Mouse (Mus musculus): ENCODE data around the gene Brms1. TPM values are rescaled to one million over a fixed set of nuclear protein-coding genes. Genes with fewer than 3 reads are reported as not detected.

The Brms1 gene
- total RNA-seq (2021) (10 to 100 TPM; 14.3 to 16.9 TPM), polyA plus RNA-seq (2012; rRNA removed) (17.0 and 18.1 TPM in 2 replicates)
- long read RNA-seq, transcript Brms1-201 (10 exons, 1,388 nt), result major isoform, 14 of 15 reads
- long read RNA-seq, partial matches to known transcripts, result 0 of 15 reads
- long read RNA-seq, other reads (novel, unspliced or antisense), result 1 of 15 reads

- intact Hi-C loops (cut with DNase I), result no loop called here
- DNase-seq, result peak; percentile 91 to 93
- Histone ChIP-seq H3K9ac (ENCODE audit: low read depth, low read length) (peak within 1 kb of the TSS; percentile 73), H3K36me3 (ENCODE audit: control insufficient read depth, insufficient read depth, low read length) (no peaks in the 10 kb centered on the region), H3K27ac (peak within 1 kb of the TSS; percentile 76), H3K27me3 (ENCODE audit: control insufficient read depth, insufficient read depth, low read length) (no peaks in the 10 kb centered on the region), H3K4me1 (ENCODE audit: control insufficient read depth, insufficient read depth, low read length) (peaks cover 12% of the 10 kb centered on the region), H3K79me2 (replicated peaks; ENCODE audit: control insufficient read depth, insufficient read depth, low read length) (no peaks in the 10 kb centered on the region), H3K4me3 (peak within 1 kb of the TSS; percentile 65)
- peak; percentile 12; the same call in 1 of the 2 replicates for TF ChIP-seq CTCF (IDR thresholded peaks at IDR 0.05)
- TF ChIP-seq EP300 (IDR thresholded peaks at IDR 0.05; ENCODE audit: insufficient read depth, low read depth, low read length), result peak; percentile 82
- TF ChIP-seq POLR2A (IDR thresholded peaks at IDR 0.05; ENCODE audit: insufficient read depth, low read depth, low read length), result peak; percentile 84
- 3% methylated on average over 40 of the region's 40 CpGs for WGBS
Measured at GRCm38 (mm10) chr19:5040862-5041523, at the start of gene Brms1. TSS of gene Brms1 (plus strand) at chr19:5041354.

- intact Hi-C loops (cut with DNase I), result no loop called here
- no peaks in the 10 kb centered on the region for H3K27me3 ChIP-seq (ENCODE audit: control insufficient read depth, insufficient read depth, low read length)
Measured at GRCm38 (mm10) chr19:4992371-4992770, 48.8 kb upstream of the Brms1 start.

GRCm38 (mm10) chr19:4992904-4993303 lies 48.2 kb upstream of the Brms1 start:
- TF ChIP-seq CTCF (IDR thresholded peaks at IDR 0.05) (peak; percentile 34), EP300 (IDR thresholded peaks at IDR 0.05; ENCODE audit: insufficient read depth, low read depth, low read length) (peak; percentile 48; the same call in 1 of the 2 replicates), POLR2A (IDR thresholded peaks at IDR 0.05; ENCODE audit: insufficient read depth, low read depth, low read length) (no peak)
- DNase-seq, result peak; percentile 63 to 85

More at GRCm38 (mm10) chr19:4992371-4992770, 48.8 kb upstream of the Brms1 start:
- H3K4me3 ChIP-seq, result no peak overlapping the region
- no peak for DNase-seq
- H3K36me3 ChIP-seq (ENCODE audit: control insufficient read depth, insufficient read depth, low read length), result no peaks in the 10 kb centered on the region; the same call in 1 of the 2 replicates
- peak overlapping the region; percentile 38; the same call in 1 of the 2 replicates for H3K27ac ChIP-seq
- H3K79me2 ChIP-seq (replicated peaks; ENCODE audit: control insufficient read depth, insufficient read depth, low read length), result no peaks in the 10 kb centered on the region
- no peak overlapping the region for H3K9ac ChIP-seq (ENCODE audit: low read depth, low read length)
- TF ChIP-seq POLR2A (IDR thresholded peaks at IDR 0.05; ENCODE audit: insufficient read depth, low read depth, low read length), result no peak
- no peak for TF ChIP-seq EP300 (IDR thresholded peaks at IDR 0.05; ENCODE audit: insufficient read depth, low read depth, low read length)
- no peak for TF ChIP-seq CTCF (IDR thresholded peaks at IDR 0.05)
- H3K4me1 ChIP-seq (ENCODE audit: control insufficient read depth, insufficient read depth, low read length), result no peaks in the 10 kb centered on the region; the same call in 1 of the 2 replicates
- 15% methylated on average over 8 of the region's 8 CpGs for WGBS

GRCm38 (mm10) chr19:4994043-4994442 lies 47.1 kb upstream of the Brms1 start:
- no peak for TF ChIP-seq EP300 (IDR thresholded peaks at IDR 0.05; ENCODE audit: insufficient read depth, low read depth, low read length)
- no peak for TF ChIP-seq CTCF (IDR thresholded peaks at IDR 0.05)
- TF ChIP-seq POLR2A (IDR thresholded peaks at IDR 0.05; ENCODE audit: insufficient read depth, low read depth, low read length), result no peak
- Histone ChIP-seq H3K9ac (ENCODE audit: low read depth, low read length) (no peak overlapping the region), H3K79me2 (replicated peaks; ENCODE audit: control insufficient read depth, insufficient read depth, low read length) (no peaks in the 10 kb centered on the region), H3K27me3 (ENCODE audit: control insufficient read depth, insufficient read depth, low read length) (no peaks in the 10 kb centered on the region), H3K4me1 (ENCODE audit: control insufficient read depth, insufficient read depth, low read length) (no peaks in the 10 kb centered on the region; the same call in 1 of the 2 replicates), H3K27ac (no peak overlapping the region), H3K36me3 (ENCODE audit: control insufficient read depth, insufficient read depth, low read length) (no peaks in the 10 kb centered on the region; the same call in 1 of the 2 replicates), H3K4me3 (no peak overlapping the region)
- 55% methylated on average over 5 of the region's 5 CpGs for WGBS
- intact Hi-C loops (cut with DNase I), result no loop called here
- DNase-seq, result no peak

More at GRCm38 (mm10) chr19:4992904-4993303, 48.2 kb upstream of the Brms1 start:
- Histone ChIP-seq H3K4me3 (no peak overlapping the region), H3K27ac (peak overlapping the region; percentile 38; the same call in 1 of the 2 replicates), H3K4me1 (ENCODE audit: control insufficient read depth, insufficient read depth, low read length) (no peaks in the 10 kb centered on the region; the same call in 1 of the 2 replicates), H3K79me2 (replicated peaks; ENCODE audit: control insufficient read depth, insufficient read depth, low read length) (no peaks in the 10 kb centered on the region), H3K27me3 (ENCODE audit: control insufficient read depth, insufficient read depth, low read length) (no peaks in the 10 kb centered on the region), H3K36me3 (ENCODE audit: control insufficient read depth, insufficient read depth, low read length) (no peaks in the 10 kb centered on the region; the same call in 1 of the 2 replicates), H3K9ac (ENCODE audit: low read depth, low read length) (no peak overlapping the region)
- intact Hi-C loops (cut with DNase I), result no loop called here
- WGBS, result under 1% methylated on average over 9 of the region's 9 CpGs

GRCm38 (mm10) chr19:4999445-5000140 lies 41.6 kb upstream of the Brms1 start:
- Histone ChIP-seq H3K36me3 (ENCODE audit: control insufficient read depth, insufficient read depth, low read length) (no peaks in the 10 kb centered on the region), H3K4me3 (no peak overlapping the region), H3K27me3 (ENCODE audit: control insufficient read depth, insufficient read depth, low read length) (no peaks in the 10 kb centered on the region), H3K9ac (ENCODE audit: low read depth, low read length) (no peak overlapping the region), H3K27ac (no peak overlapping the region), H3K79me2 (replicated peaks; ENCODE audit: control insufficient read depth, insufficient read depth, low read length) (no peaks in the 10 kb centered on the region), H3K4me1 (ENCODE audit: control insufficient read depth, insufficient read depth, low read length) (no peaks in the 10 kb centered on the region)
- intact Hi-C loops (cut with DNase I), result loop anchor here (10.0 kb wide), 1 partner anchor 245 kb away; the partner anchor contains the start of gene Rbm4b
- TF ChIP-seq CTCF (IDR thresholded peaks at IDR 0.05) (no peak), EP300 (IDR thresholded peaks at IDR 0.05; ENCODE audit: insufficient read depth, low read depth, low read length) (no peak), POLR2A (IDR thresholded peaks at IDR 0.05; ENCODE audit: insufficient read depth, low read depth, low read length) (no peak)
- WGBS, result 55% methylated on average over 6 of the region's 6 CpGs
- DNase-seq, result no peak

All from heart, adult 2 months (tissue).